In genomic region chr9:41949476-41949875, GRCm38 (mm10) we compare ENCODE assay signal across 10 mouse cellular contexts.
DNase-seq lines count a peak whose midpoint lies in the region; ATAC-seq lines count a peak whose summit lies in the region.
"Had no signal": no experiment of that assay in that cellular context is flagged by ENCODE, and none has a peak within 500 bp of the region (broad histone marks: within the 10 kb centered on the region; RNA-seq: fewer than 3 reads in every experiment).

No protein-coding gene starts in this region.

- H3K9ac ChIP-seq in forebrain, embryonic 16.5 days (replicated peaks; ENCODE audit: low read depth, low read length): peak overlapping the region; percentile 60
- no peak overlapping the region for H3K9ac ChIP-seq in intestine, embryonic 16.5 days (ENCODE audit: low read depth, low read length)
- H3K9ac ChIP-seq in stomach, embryonic 14.5 days (replicated peaks; ENCODE audit: low read depth, low read length): 0 out of 2 replicates have a peak overlapping the region, but pooled peaks have one; percentile 18

- intact Hi-C loops in left cerebral cortex, postnatal 4 days (cut with DNase I): no loop called here
- intact Hi-C loops in left cerebral cortex, postnatal 36 days (cut with DNase I): no loop called here
- intact Hi-C loops in left cerebral cortex, postnatal 10 days (cut with DNase I): no loop called here

- H3K4me1 ChIP-seq in forebrain, embryonic 16.5 days (replicated peaks; ENCODE audit: control insufficient read depth, insufficient read depth, low read length): peaks cover 46% of the 10 kb centered on the region
- H3K4me1 ChIP-seq in intestine, embryonic 16.5 days (ENCODE audit: control insufficient read depth, insufficient read depth, low read length): peaks cover 22% of the 10 kb centered on the region
- peaks cover 36% of the 10 kb centered on the region for H3K4me1 ChIP-seq in stomach, embryonic 14.5 days (ENCODE audit: control insufficient read depth, insufficient read depth, low read length)

- 0 out of 2 replicates have a peak overlapping the region, but pooled peaks have one; percentile 80 for H3K4me2 ChIP-seq in forebrain, embryonic 16.5 days (ENCODE audit: low read length)
- no peak overlapping the region for H3K4me2 ChIP-seq in intestine, embryonic 16.5 days (ENCODE audit: low read depth, low read length)
- H3K4me2 ChIP-seq in stomach, embryonic 14.5 days (replicated peaks; ENCODE audit: low read depth, low read length): no peak overlapping the region

- 60% methylated on average over 5 of the region's 5 CpGs for WGBS in forebrain, embryonic 16.5 days
- WGBS in intestine, embryonic 16.5 days: 70% methylated on average over 5 of the region's 5 CpGs
- 71% methylated on average over 5 of the region's 5 CpGs for WGBS in stomach, embryonic 14.5 days

- no peaks in the 10 kb centered on the region for H3K9me3 ChIP-seq in forebrain, embryonic 16.5 days (ENCODE audit: control insufficient read depth, low read length)
- no peaks in the 10 kb centered on the region for H3K9me3 ChIP-seq in intestine, embryonic 16.5 days (ENCODE audit: control insufficient read depth, low read length)
- no peaks in the 10 kb centered on the region for H3K9me3 ChIP-seq in stomach, embryonic 14.5 days (ENCODE audit: control insufficient read depth, low read depth, low read length)

- H3K27me3 ChIP-seq in forebrain, embryonic 16.5 days (replicated peaks; ENCODE audit: control insufficient read depth, insufficient read depth, low read length): no peaks in the 10 kb centered on the region
- H3K27me3 ChIP-seq in intestine, embryonic 16.5 days (replicated peaks; ENCODE audit: control insufficient read depth, insufficient read depth, low read length): 0 out of 2 replicates have a peak, but pooled peaks cover 2% of the 10 kb centered on the region
- no peaks in the 10 kb centered on the region for H3K27me3 ChIP-seq in stomach, embryonic 14.5 days (ENCODE audit: control insufficient read depth, insufficient read depth, low read length)

- H3K4me3 ChIP-seq in forebrain, embryonic 16.5 days (replicated peaks; ENCODE audit: low read length): no peak overlapping the region
- H3K4me3 ChIP-seq in intestine, embryonic 16.5 days (ENCODE audit: low read length): no peak overlapping the region
- no peak overlapping the region for H3K4me3 ChIP-seq in stomach, embryonic 14.5 days (ENCODE audit: low read depth, low read length)

- no peaks in the 10 kb centered on the region for H3K36me3 ChIP-seq in forebrain, embryonic 16.5 days (ENCODE audit: control insufficient read depth, insufficient read depth)
- no peaks in the 10 kb centered on the region for H3K36me3 ChIP-seq in intestine, embryonic 16.5 days (ENCODE audit: control insufficient read depth, insufficient read depth, low read length)
- H3K36me3 ChIP-seq in stomach, embryonic 14.5 days (ENCODE audit: control insufficient read depth, insufficient read depth, low read length): no peaks in the 10 kb centered on the region

- peak overlapping the region; percentile 95 for H3K27ac ChIP-seq in forebrain, embryonic 16.5 days (ENCODE audit: low read length)
- H3K27ac ChIP-seq in intestine, embryonic 16.5 days (ENCODE audit: low read length): peak overlapping the region; percentile 80
- H3K27ac ChIP-seq in stomach, embryonic 14.5 days (ENCODE audit: low read length): peak overlapping the region; percentile 98
- H3K27ac ChIP-seq: macrophage had no signal

- peak; percentile 41 for DNase-seq in left cerebral cortex, postnatal 4 days
- no peak for DNase-seq in left cerebral cortex, postnatal 36 days (ENCODE audit: low spot score in 2 of 2)
- DNase-seq in spleen, adult 12 weeks (ENCODE audit: low spot score): no peak
- no peak for DNase-seq in left cerebral cortex, postnatal 10 days (ENCODE audit: extremely low spot score in 1 of 2, low spot score in 2 of 2)
- DNase-seq in yolk sac, embryonic 10.5 days (ENCODE audit: low spot score): no peak
- DNase-seq: kidney, postnatal 14 days had no signal

- ATAC-seq in forebrain, embryonic 16.5 days: no peak
- no peak for ATAC-seq in intestine, embryonic 16.5 days
- no peak for ATAC-seq in stomach, embryonic 14.5 days (ENCODE audit: insufficient number of reproducible peaks, insufficient read depth, low FRiP score, low read depth)
